Mouse (Mus musculus) kidney, adult 2 months (tissue): ENCODE data around the gene BC107364. TPM values are rescaled to one million over a fixed set of nuclear protein-coding genes. Genes with fewer than 3 reads are reported as not detected.
"Not testable (repeated sequence)": the region's sequence is repeated elsewhere in the genome, so short reads cannot be mapped to it uniquely, and the experiment has no call there.

Source experiments
- DNase-seq: peaks from one replicate; pipeline ENCODE4 v3.0.0; 2021
- H3K27ac ChIP-seq: fragments of 200-500 bp; 2 replicates; pipeline ENCODE4 v1.5.1; 2012; ENCODE audit warnings: low read depth, low read length, control low read depth, inconsistent platforms; ENCODE audit not compliant: insufficient read depth
- H3K27me3 ChIP-seq: fragments of 200-500 bp; replicated peaks from 2 replicates; pipeline ENCODE4 v1.6.1; 2012; ENCODE audit warnings: mild to moderate bottlenecking, moderate library complexity, low read length, inconsistent platforms; ENCODE audit not compliant: control insufficient read depth, insufficient read depth
- H3K36me3 ChIP-seq: fragments of 200-500 bp; 2 replicates; pipeline ENCODE4 v1.6.1; 2012; ENCODE audit warnings: mild to moderate bottlenecking, moderate library complexity, low read length, inconsistent platforms; ENCODE audit not compliant: control insufficient read depth, insufficient read depth
- H3K4me1 ChIP-seq: fragments of 200-500 bp; 2 replicates; pipeline ENCODE4 v1.6.1; 2011; ENCODE audit warnings: low read length; ENCODE audit not compliant: control insufficient read depth, insufficient read depth
- H3K4me3 ChIP-seq: fragments of 200-500 bp; 2 replicates; pipeline ENCODE4 v1.5.1; 2011; ENCODE audit warnings: mild to moderate bottlenecking, low read depth, low read length, control low read depth; ENCODE audit not compliant: insufficient read depth
- CTCF ChIP-seq: fragments of 200-500 bp; conservative IDR thresholded peaks from 2 replicates; pipeline ENCODE4 v1.5.1; 2011; ENCODE audit warnings: low read depth, mild to moderate bottlenecking, control low read depth, low read length, moderate library complexity, mixed read lengths; ENCODE audit not compliant: insufficient read depth, insufficient read length
- POLR2A ChIP-seq: fragments of 200-500 bp; IDR thresholded peaks from one replicate; pipeline ENCODE4 v1.6.1; 2011; ENCODE audit warnings: low read depth, low read length, control low read depth
- WGBS: fragments of 180-500 bp; shearing (Covaris S2); methylation state at CpG from one replicate; pipeline ENCODE4 v1.1.7; 2018; 5-methylcytosine and 5-hydroxymethylcytosine counted together
- polyA plus RNA-seq: library from polyadenylated mRNA; depleted of rRNA; stranded (reverse); fragments of >200 nt; gene quantifications from 2 replicates; pipeline ENCODE4 v1.2.3, GENCODE M21; 2012; rRNA removed

BC107364 gene
- 0.08 and 0.14 TPM in 2 replicates for polyA plus RNA-seq

GRCm38 (mm10) chr3:96452262-96452661 lies at the start of gene BC107364:
Gene BC107364, minus strand, starts transcription at chr3:96452306.
- no CpG with 5 or more reads among the region's 48 CpGs for WGBS
- H3K4me1 ChIP-seq, DNase-seq, H3K4me3 ChIP-seq, H3K36me3 ChIP-seq, H3K27me3 ChIP-seq, H3K27ac ChIP-seq: not testable (repeated sequence)

- WGBS, result under 1% methylated on average over 32 of the region's 32 CpGs
- peak overlapping the region; percentile 50 for H3K4me3 ChIP-seq
- H3K27me3 ChIP-seq, result no peaks in the 10 kb centered on the region
- H3K4me1 ChIP-seq, result peaks cover 5% of the 10 kb centered on the region; the same call in 1 of the 2 replicates
- peak overlapping the region; percentile 2; the same call in 1 of the 2 replicates for H3K27ac ChIP-seq
- TF ChIP-seq POLR2A (no peak), CTCF (no peak)
- DNase-seq, result peak; percentile 90
- no peaks in the 10 kb centered on the region for H3K36me3 ChIP-seq
Measured at GRCm38 (mm10) chr3:96501391-96502115, 49.4 kb upstream of the BC107364 start.

GRCm38 (mm10) chr3:96500691-96501265 lies 48.7 kb upstream of the BC107364 start:
- Histone ChIP-seq H3K27me3 (no peaks in the 10 kb centered on the region), H3K4me3 (peak overlapping the region; percentile 69), H3K4me1 (peaks cover 5% of the 10 kb centered on the region; the same call in 1 of the 2 replicates), H3K27ac (peak overlapping the region; percentile 86), H3K36me3 (no peaks in the 10 kb centered on the region)
- under 1% methylated on average over 19 of the region's 19 CpGs for WGBS
- no peak for TF ChIP-seq CTCF
- no peak for TF ChIP-seq POLR2A
- peak; percentile 94 for DNase-seq

- DNase-seq, result peak; percentile 97
- WGBS, result under 1% methylated on average over 17 of the region's 17 CpGs
Measured at GRCm38 (mm10) chr3:96500289-96500621, 48.1 kb upstream of the BC107364 start.

GRCm38 (mm10) chr3:96499481-96500288 lies 47.6 kb upstream of the BC107364 start:
- Histone ChIP-seq H3K4me3 (peak overlapping the region; percentile 69), H3K27me3 (no peaks in the 10 kb centered on the region), H3K4me1 (peaks cover 5% of the 10 kb centered on the region; the same call in 1 of the 2 replicates), H3K27ac (peak overlapping the region; percentile 65), H3K36me3 (no peaks in the 10 kb centered on the region)
- TF ChIP-seq CTCF (no peak), POLR2A (no peak)
- under 1% methylated on average over 36 of the region's 36 CpGs for WGBS
- peak; percentile 88 for DNase-seq

More at GRCm38 (mm10) chr3:96500289-96500621, 48.1 kb upstream of the BC107364 start:
- peaks cover 5% of the 10 kb centered on the region; the same call in 1 of the 2 replicates for H3K4me1 ChIP-seq
- no peak for TF ChIP-seq CTCF
- TF ChIP-seq POLR2A, result no peak
- H3K27me3 ChIP-seq, result no peaks in the 10 kb centered on the region
- peak overlapping the region; percentile 69 for H3K4me3 ChIP-seq
- no peaks in the 10 kb centered on the region for H3K36me3 ChIP-seq
- H3K27ac ChIP-seq, result peak overlapping the region; percentile 86

- H3K36me3 ChIP-seq, result no peaks in the 10 kb centered on the region
- no peak for DNase-seq
- H3K27me3 ChIP-seq, result no peaks in the 10 kb centered on the region
- WGBS, result 90% methylated on average over 4 of the region's 4 CpGs
- TF ChIP-seq CTCF, result no peak
- no peak for TF ChIP-seq POLR2A
- H3K4me3 ChIP-seq, result no peak overlapping the region
- peaks cover 5% of the 10 kb centered on the region; the same call in 1 of the 2 replicates for H3K4me1 ChIP-seq
- no peak overlapping the region for H3K27ac ChIP-seq
Measured at GRCm38 (mm10) chr3:96498476-96499245, 46.6 kb upstream of the BC107364 start.
